In the genomic region with DNA sequence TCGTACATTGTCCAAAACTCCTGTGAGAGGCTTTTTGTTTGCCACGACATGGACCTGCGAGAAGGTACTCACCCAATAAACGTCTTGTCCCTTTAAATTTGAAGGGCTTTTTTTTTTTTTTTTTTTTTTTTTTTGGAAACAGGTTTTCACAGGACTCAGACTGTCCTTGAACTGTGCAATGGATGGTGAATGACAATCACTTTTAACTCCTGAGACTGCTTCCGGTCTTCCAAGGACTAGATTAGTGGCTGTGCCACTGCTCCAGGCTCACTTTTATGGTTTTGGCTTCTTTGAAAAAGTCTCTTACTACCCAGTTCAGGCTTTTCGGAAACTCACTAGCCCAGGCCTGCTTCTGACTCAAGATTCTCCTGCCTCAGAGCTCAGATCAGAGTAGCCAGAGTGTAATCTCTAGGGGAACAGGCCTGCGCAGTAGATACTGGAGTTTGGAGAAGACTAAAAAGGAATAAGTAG, we compare ENCODE assay signal across 8 mouse cellular contexts. TPM values are rescaled to one million over a fixed set of nuclear protein-coding genes. Genes with fewer than 3 reads are reported as not detected.
DNase-seq lines count a peak whose midpoint lies in the region; ATAC-seq and TF ChIP-seq lines count a peak whose summit lies in the region.

No protein-coding gene starts in this region.

- no peaks in the 10 kb centered on the region for H3K36me3 ChIP-seq in hindbrain, embryonic 16.5 days (ENCODE audit: control insufficient read depth, insufficient read depth, low read length)
- H3K36me3 ChIP-seq in lung, postnatal 0 days (ENCODE audit: insufficient read depth, low read length): peaks cover 6% of the 10 kb centered on the region; the same call in 1 of the 2 replicates

- DNase-seq in kidney, adult 8-10 months: peak; percentile 32 to 36
- DNase-seq in kidney, adult 18-20 months: no peak
- peak; percentile 68 for DNase-seq in NIH3T3 (ENCODE audit: low read depth)
- DNase-seq in fat pad, adult 2 months (ENCODE audit: extremely low read depth, low read depth, low spot score): peak; percentile 30
- no peak for DNase-seq in lung, postnatal 0 days (ENCODE audit: low spot score)
- peak; percentile 9 for DNase-seq in thymus, postnatal 0 days (ENCODE audit: low spot score)
- DNase-seq in right cerebral cortex, postnatal 10 days (ENCODE audit: low spot score in 2 of 2): no peak

- TF ChIP-seq EP300 in lung, postnatal 0 days (IDR thresholded peaks at IDR 0.05): no peak

- 20% methylated on average over 7 of the region's 7 CpGs for WGBS in hindbrain, embryonic 16.5 days
- 19% methylated on average over 7 of the region's 7 CpGs for WGBS in lung, postnatal 0 days

- H3K4me1 ChIP-seq in hindbrain, embryonic 16.5 days (ENCODE audit: control insufficient read depth, insufficient read depth, low read depth, low read length): peaks cover 5% of the 10 kb centered on the region
- peaks cover 6% of the 10 kb centered on the region; the same call in 1 of the 2 replicates for H3K4me1 ChIP-seq in lung, postnatal 0 days (ENCODE audit: insufficient read depth, low read depth, low read length)

- peak; percentile 65 for ATAC-seq in hindbrain, embryonic 16.5 days
- ATAC-seq in lung, postnatal 0 days: peak; percentile 64

- no peak overlapping the region for H3K27ac ChIP-seq in hindbrain, embryonic 16.5 days (ENCODE audit: low read depth, low read length)
- peak overlapping the region; percentile 51; the same call in 1 of the 2 replicates for H3K27ac ChIP-seq in lung, postnatal 0 days (ENCODE audit: low read length)

- H3K4me3 ChIP-seq in hindbrain, embryonic 16.5 days (ENCODE audit: low read length): peak overlapping the region; percentile 70
- peak overlapping the region; percentile 62 for H3K4me3 ChIP-seq in lung, postnatal 0 days (ENCODE audit: low read depth, low read length)

- no peaks in the 10 kb centered on the region for H3K9me3 ChIP-seq in hindbrain, embryonic 16.5 days (ENCODE audit: control insufficient read depth, low read length)
- H3K9me3 ChIP-seq in lung, postnatal 0 days (ENCODE audit: low read length): no peaks in the 10 kb centered on the region

- H3K9ac ChIP-seq in hindbrain, embryonic 16.5 days (ENCODE audit: low read depth, low read length): peak overlapping the region; percentile 68
- peak overlapping the region; percentile 67; the same call in 1 of the 2 replicates for H3K9ac ChIP-seq in lung, postnatal 0 days (replicated peaks; ENCODE audit: low read depth)

- peak overlapping the region; percentile 75 for H3K4me2 ChIP-seq in hindbrain, embryonic 16.5 days (ENCODE audit: low read length)
- H3K4me2 ChIP-seq in lung, postnatal 0 days (replicated peaks; ENCODE audit: low read depth, low read length): peak overlapping the region; percentile 56; the same call in 1 of the 2 replicates

- H3K27me3 ChIP-seq in hindbrain, embryonic 16.5 days (replicated peaks; ENCODE audit: control insufficient read depth, insufficient read depth, low read length): no peaks in the 10 kb centered on the region
- H3K27me3 ChIP-seq in lung, postnatal 0 days (replicated peaks; ENCODE audit: insufficient read depth, low read length): no peaks in the 10 kb centered on the region

- TF ChIP-seq CTCF in lung, postnatal 0 days (IDR thresholded peaks at IDR 0.05): no peak

RNA-seq across cellular contexts. Expression of a gene that starts 0.4 kb away (rescaled TPM):
- polyA plus RNA-seq in hindbrain, embryonic 16.5 days (2015; fragmentation: Nextera tagmentation; extraction: Ambion mirVana): 51.0 and 56.3 TPM in 2 replicates
- 124 and 130 TPM in 2 replicates for polyA plus RNA-seq in lung, postnatal 0 days (2015; fragmentation: Nextera tagmentation; extraction: Ambion mirVana)
- 112 and 114 TPM in 2 replicates for polyA plus RNA-seq in thymus, postnatal 0 days (2015; fragmentation: Nextera tagmentation; extraction: Ambion mirVana)

RNA-seq across cellular contexts. Expression of a gene that starts 7.1 kb away (rescaled TPM):
- polyA plus RNA-seq in hindbrain, embryonic 16.5 days (2015; fragmentation: Nextera tagmentation; extraction: Ambion mirVana): 54.4 and 55.2 TPM in 2 replicates
- polyA plus RNA-seq in lung, postnatal 0 days (2015; fragmentation: Nextera tagmentation; extraction: Ambion mirVana): 52.8 and 56.0 TPM in 2 replicates
- 66.2 and 71.7 TPM in 2 replicates for polyA plus RNA-seq in thymus, postnatal 0 days (2015; fragmentation: Nextera tagmentation; extraction: Ambion mirVana)

RNA-seq across cellular contexts. Expression of a gene that starts 47.6 kb away (rescaled TPM):
- 15.5 and 16.6 TPM in 2 replicates for polyA plus RNA-seq in hindbrain, embryonic 16.5 days (2015; fragmentation: Nextera tagmentation; extraction: Ambion mirVana)
- 9.2 and 10.2 TPM in 2 replicates for polyA plus RNA-seq in lung, postnatal 0 days (2015; fragmentation: Nextera tagmentation; extraction: Ambion mirVana)
- polyA plus RNA-seq in thymus, postnatal 0 days (2015; fragmentation: Nextera tagmentation; extraction: Ambion mirVana): 5.3 and 5.6 TPM in 2 replicates

Comparison
In these comparisons a context has a peak if more than half of its experiments do, and no peak if none do; other contexts are left out.
1. DNase-seq: peak in kidney, adult 8-10 months (2 of 2), NIH3T3 (single experiment), fat pad, adult 2 months (single experiment) and thymus, postnatal 0 days (single experiment); none in kidney, adult 18-20 months (single experiment), lung, postnatal 0 days (single experiment) and right cerebral cortex, postnatal 10 days (0 of 2).